Mouse (Mus musculus) layer of hippocampus, adult 9-11 months (tissue): ENCODE measurements around the gene Runx2.

Source experiments
- DNase-seq: peaks from one replicate; pipeline ENCODE4 v3.0.0; 2022

Runx2 gene

DNA sequence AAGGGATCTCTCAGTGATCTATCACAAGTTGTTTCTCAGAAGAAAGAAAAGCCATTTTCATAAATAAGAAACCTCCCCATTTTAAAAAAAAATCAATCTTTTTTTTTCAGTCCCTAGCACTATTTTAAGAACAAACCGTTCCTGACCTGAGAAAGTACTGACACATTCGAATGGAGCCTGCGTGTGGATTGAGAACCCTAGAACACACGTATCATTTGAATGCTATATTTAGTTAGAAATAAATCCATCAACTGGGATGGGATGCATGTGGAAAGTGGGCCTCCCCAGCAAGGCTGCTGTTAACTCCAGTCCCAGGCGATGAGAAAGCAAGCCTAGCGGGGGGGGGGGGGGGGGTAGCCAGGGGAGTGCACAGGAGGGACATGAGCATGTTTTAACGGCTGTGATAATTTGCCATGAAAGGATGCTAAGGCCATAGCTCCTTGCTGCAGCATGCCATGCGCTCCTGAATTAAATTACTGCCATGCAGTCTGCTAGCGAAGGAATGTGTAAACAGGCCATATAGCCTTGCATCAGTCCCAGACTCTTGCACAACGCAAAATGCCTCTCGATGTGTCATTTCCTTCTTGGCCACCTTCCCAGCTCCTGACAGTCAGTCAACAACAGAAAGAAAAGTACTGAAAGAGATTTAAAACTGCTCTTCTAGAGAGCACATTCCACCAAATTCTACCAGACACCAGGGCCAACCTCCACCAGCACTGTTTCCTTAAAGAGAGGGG is 104.9 kb downstream of the Runx2 start:
- DNase-seq, result peak; percentile 79

DNA sequence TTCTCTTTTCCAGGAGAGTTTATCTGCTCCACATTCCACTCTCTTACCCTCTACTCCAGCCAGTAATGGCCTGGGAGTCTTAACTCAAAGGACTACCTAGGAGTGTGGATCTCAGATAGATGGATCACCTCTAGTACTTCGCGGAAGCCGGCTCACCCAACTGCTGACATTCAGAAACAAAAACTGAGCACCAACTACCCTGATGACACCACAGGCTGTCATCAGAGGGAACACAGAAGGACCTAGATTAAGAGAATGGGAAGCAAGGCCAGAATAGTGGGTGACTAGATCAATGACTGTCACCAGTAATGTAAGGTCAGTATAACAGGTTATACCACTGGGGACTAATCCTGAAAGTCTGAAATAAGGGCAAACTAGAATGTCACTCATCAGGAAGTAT is 106.6 kb downstream of the Runx2 start:
- no peak for DNase-seq

DNA sequence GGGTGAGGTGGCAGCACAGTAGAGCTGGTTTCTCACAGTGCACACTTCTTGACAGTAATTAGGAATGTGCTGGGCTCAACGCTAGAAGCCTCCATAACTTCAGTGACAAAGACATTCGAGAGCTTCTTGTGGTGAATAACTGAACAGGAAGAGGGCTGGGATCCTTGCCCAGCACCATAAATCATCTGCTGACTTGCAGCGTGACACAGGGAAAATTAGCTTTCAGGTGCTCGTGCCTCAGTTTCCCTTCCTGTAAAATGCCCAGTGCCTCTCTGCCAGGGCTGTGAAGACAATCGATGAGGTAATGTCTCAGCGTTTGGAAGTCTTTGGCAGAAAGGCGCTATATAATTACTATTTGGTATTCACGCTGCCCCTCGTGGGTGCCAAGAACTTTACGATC is 108.1 kb downstream of the Runx2 start:
- DNase-seq, result no peak

DNA sequence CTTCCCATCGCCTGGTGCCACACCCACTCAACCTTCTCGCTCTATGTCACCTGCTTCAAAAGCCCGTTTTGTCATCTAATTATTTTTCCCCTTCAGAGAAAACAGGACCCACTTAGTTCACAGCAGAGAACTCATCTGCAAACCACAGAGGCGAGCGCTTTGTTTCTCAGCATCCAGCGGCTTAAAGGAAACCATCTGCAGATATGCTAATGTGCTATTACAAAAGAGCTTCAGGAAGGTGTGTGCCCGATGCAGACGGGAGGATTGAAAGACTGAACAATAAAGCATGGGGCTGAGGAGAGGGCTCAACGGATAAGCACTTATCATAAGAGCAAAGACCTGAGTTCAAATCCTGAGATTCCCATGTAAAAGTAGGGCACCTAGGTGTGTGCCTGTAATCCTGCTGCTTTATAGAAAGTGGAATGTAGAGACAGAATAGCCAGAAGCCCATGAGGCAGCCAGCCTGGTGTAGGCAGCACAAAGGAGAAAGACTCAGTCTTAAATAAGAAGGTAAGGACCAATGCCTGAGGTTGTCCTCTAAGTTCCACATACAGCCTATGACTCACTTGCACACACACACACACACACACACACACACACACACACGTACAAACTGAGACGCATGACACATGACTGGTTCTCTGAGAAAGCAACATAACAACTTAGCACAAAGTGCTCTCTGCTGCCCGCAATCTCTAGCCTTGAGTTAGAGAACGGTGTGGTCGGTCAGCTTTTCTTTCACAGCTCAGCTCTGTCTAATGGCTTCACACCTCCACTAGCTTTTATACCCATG is 111.9 kb downstream of the Runx2 start:
- no peak for DNase-seq

DNA sequence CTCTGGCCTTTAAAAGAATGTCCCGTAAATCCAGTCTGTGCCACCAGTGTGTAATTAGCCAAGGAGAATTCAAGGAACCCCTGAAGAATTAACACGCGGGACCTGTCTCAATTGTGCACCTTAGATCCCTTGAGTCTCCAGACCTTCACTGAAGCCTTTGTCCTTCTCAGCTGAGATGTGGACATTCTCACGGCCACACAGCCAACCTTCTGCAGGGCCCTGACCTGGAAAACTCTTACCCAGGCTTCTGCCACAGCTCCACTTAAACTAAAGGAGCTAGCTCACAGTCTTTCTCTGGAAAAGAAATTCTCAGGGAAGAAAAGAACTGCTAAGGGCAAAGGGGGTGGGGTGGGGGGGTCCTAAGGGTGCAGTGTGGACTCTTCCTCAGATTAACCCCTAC is 113.1 kb downstream of the Runx2 start:
- no peak for DNase-seq

DNA sequence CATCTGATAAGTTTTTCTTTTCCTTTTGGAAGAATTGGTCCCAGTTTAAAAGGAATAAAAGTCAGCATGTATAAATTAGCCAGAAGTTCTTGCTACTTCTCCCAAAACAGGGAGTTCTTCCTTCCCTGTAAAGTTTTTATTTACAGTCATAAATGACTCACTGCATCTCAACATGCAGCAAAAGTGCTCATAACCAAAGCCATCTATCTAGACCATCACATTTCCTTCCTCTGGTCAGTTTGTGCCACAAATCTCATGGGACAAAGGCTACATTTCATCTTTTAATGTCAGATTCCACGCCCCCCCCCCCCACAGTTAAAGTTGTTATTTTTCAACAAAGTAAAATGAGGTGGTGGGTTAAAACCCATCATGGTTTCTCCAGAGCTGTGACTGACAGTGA is 114.3 kb downstream of the Runx2 start:
- no peak for DNase-seq

DNA sequence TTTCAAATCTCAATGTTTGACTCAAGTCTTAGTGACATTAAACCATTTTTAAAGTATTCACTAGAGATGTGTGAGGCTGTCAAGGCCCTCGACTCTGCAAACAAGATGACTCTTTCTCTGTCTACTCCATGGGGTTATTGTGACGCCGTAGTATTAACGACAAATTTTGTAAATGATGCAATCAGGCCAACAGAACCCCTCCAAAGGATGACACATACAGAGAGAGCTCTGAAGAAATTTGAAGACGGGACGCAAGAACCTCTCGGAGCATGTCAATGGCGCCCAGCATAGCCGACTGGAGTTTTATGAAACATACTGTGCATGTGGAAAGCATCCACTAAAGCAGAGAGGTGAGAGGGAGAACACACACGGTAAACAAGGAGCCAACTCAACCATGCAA is 117.5 kb downstream of the Runx2 start:
- no peak for DNase-seq

DNA sequence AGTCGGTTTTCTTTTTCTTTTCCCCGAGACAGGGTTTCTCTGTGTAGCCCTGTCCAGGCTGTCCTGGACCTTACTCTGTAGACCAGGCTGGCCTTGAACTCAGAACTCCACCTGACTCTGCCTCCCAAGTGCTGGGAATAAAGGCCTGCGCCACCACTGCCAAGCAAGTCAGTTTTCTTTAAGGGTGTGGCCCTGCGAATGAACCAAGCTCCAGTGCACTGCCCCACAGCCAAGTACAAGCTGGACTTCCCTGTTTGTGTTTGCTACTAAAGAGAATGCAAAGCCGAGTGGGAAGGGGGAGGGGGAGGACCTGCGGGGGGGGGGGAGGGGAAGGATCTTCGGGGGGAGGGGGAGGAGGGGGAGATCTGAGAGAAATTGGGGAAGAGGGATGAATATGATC is 121.0 kb downstream of the Runx2 start:
- no peak for DNase-seq

DNA sequence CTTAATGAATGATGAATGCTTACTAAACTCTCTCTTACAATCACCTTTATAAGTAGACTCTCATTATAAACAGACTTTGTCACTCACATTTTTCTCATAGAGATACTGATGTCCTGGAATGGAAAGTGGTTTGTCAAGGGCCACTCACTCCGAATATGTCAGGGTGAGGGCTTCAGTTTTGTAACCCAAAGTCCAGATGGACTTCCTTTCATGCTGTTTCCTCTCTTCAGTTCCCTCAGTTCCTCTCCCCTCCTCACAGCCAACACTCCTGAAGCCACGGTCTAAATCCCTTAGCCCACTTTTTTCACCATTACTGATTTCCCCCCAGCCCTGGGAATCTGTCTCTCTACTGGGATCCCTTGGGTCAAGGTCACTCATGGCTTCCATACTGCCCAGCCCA is 123.1 kb downstream of the Runx2 start:
- DNase-seq, result no peak

DNA sequence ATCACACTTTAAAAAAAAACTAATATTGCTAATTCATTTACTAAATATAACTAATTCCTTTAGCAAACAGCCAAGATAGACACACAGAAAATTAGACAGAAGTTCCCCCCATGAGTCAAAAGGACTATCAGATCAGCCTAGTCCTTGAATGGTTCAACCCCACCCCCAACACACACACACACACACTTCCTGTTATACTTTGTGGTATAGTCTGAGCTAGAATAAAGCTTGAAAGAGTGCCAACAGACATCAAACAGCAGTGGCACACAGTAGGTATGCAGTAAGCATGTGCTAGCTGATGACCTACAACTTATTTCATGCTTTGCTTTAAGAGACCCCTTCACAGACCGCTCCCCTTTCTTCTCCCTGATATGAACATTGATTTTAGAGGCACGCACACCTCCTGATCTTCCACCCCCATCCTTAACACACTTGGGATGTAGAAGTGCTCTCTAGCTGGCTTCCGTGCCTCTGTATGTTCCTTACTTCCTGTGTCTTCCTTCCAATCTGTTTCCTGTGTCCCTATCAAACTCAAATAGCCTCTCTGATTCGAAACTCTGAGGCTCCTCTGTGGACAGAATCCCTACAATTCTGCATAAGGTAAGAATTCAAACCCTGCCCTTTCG is 124.1 kb downstream of the Runx2 start:
- DNase-seq, result no peak

DNA sequence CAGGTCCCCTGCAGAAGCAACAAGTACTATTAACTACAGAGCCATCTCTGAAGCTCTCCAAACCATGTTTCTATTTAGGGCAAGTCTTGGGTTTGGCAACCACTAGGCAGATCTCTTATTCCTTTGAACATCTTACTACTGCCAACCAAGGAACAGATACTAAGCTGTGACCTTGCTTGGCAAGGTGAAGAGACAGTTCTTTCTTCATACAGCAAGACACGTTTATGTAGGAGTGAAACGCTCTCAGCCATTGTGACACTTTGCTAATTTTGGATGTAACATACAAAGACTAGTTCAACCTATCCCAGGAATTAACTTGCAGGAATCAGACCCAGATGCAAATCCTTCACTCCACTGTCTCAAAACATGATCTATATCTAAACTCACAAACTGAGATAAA is 126.3 kb downstream of the Runx2 start:
- DNase-seq, result no peak

DNA sequence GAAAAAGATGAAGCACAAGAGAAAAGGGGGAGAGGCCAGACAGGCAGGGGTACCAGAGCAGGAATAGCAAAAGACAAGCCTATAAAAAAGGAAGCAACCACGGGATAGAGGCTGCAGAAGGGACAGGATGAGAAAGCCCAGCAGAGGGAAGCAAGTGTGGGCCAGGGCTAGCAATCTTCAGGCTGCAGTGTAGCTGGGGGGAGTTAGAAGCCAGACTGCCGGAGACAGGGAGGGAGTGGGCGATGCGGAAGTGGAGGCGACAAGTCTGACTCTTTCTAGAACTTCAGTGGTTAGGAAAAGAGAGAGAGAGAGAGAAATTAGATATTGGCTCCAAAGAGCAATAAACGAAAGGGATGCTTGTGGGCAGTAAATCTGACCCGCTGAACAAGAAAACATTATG is 129.1 kb downstream of the Runx2 start:
- peak; percentile 55 for DNase-seq

DNA sequence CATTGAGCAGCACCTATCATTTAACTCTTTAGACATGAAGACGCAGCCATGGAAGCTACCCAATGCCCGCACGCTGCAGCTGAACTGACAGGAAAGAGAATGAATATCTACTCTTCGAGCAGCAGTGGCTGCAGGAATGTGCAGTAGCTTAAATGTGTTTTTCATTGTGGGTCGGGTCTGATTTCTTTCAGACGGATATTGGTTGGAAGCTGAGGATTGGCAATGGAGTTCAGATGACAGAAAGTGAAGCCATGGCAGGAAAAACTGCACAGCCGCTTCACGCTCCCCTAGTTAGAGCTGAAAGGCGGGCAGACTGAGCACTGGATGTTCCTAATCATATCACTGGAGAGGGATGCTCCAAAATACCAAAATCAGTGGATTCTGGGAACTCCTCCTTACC is 131.6 kb downstream of the Runx2 start:
- DNase-seq, result no peak

DNA sequence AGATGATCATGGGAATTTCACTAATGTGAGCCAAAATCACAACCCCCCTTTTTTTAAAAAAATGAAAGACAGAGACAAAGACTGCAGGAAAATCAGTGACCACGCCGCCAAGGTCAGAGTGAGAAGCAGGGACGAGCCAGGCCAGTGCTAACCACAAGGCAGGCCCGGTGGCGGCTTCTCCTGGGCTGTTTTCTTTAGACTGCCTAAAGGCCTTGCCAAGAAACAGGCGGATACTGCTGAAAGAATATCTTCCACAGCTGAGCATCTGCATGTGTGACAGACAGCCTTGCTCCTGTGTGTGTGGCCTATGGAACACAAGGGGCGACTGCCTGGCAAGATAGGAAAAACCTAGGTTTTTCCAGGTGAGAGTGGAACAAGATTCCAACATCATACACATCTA is 136.8 kb downstream of the Runx2 start:
- no peak for DNase-seq

DNA sequence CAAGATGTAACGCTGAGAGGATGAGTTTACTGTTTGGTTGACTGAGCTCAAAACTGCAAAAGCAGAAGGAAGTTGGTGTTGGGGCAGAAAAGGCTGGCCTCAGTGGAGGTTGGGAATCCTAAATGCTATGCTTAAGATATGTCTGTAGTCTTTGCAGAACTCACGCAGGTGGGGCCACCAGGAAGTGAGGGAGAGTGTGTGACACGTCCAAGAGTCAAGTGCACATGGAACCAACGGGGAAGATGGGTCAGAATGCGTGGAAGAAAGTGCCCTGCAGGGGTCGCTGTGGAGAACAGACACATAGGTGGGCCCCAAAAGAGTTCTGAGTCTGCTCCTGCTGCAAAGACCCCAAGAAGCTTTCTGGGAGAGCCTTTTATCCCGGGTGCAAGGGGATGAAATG is 141.8 kb downstream of the Runx2 start:
- DNase-seq, result no peak

DNA sequence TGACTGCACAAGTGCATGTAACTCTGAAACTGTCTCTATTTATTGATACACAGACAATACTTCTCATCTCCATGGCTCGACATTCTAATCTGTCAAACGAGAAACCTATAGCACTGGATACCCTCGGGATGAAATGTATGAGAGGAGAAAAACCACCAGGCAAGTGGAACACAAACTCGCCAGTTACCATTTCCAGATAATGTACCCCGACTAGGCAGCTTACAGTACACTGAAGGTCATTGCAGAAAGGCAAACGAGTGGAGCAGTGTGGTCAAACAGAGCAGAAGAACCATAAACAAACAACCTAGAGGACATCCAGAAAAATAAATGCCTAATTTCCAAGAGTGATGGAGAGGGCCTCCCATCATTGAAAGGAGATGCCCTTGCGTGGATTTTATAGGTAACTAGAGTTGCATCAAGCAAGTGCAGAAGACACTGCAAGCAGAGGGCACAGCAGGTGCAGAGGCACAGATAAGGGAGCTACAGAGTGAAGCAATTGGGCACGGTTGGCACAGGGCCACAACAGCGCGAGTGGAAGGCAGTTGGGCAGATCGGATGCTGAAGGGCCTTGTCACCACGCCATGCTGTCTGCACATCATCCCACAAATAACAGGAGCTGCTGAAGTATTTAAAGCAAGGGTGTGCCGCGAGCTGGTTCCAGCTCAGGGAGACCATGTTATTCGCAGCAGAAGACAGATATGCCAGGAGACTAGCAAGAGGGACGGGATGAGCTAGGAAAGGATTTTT is 142.5 kb downstream of the Runx2 start:
- DNase-seq, result peak; percentile 86

DNA sequence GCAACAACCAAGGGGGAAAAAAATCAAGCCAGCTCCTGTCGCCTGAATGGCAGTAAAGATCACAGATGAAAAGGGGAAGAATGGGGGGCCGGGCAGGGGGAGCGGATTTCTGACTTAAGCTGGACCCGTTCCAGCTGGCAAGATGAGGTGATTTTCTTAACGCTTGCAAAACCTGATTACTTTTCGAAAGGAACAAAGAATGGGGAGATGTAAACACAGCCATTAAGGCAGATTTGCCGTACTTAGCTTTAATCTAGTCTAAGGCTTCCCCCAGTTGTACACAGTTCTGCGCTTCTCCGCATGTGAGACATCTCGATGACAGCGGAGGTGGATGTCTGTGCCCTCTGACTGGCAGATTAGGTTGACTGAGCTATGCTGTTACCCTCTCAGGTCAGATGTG is 144.6 kb downstream of the Runx2 start:
- DNase-seq, result no peak

DNA sequence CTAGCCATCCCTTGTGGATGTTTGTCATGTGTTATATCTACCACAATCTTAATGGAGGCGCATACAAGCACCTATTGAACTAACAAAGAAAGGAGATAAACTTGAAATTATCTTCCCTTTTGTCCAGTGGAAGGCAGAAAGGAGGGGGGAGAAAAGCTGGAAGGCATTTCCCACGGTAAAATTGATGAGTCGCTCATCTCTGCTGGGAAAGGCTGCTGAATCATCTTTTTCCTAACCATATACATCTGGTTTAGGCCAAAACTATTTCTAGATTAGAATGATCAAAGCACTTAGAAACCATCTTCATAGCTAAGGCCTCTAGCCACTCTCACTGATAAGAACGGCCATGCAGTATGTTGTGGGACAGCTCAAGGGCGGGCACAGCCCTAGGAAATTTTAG is 147.3 kb downstream of the Runx2 start:
- no peak for DNase-seq

DNA sequence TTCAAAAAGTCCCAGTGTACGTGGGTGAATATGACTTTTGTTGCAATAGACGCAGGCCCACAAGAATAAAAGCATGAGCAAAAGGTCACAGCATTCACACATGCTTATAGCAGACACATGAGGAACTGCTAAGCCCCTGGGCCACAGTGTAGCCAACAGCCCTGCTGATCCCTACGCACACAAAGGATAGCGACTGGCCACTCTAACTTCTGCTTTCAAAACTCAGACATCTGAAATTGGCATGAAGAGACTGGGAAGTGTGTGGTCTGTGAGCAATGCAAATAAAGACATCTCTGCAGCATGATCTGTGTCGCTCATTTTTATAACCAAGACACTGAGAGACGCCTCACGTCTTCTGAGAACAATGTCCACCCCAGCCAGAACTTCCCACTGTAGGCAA is 150.7 kb downstream of the Runx2 start:
- no peak for DNase-seq

DNA sequence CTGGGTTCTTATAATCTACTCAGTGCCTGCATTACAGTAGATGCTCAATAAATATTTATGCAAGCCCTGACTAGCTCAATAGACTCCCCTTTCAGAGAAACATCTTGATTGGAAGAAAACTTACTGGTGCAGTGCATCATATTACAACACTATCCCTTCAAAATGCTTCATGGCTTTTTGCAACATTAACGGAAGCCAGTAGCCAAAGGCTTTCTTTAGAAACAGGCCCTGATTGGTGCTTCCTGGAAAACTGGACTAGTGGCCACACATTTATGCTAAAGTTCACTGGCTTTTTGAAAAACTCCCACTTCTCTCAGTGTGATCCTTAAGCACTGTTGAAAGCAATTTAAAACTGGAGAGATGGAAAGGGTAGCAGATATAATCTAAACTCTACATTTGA is 151.4 kb downstream of the Runx2 start:
- no peak for DNase-seq

DNA sequence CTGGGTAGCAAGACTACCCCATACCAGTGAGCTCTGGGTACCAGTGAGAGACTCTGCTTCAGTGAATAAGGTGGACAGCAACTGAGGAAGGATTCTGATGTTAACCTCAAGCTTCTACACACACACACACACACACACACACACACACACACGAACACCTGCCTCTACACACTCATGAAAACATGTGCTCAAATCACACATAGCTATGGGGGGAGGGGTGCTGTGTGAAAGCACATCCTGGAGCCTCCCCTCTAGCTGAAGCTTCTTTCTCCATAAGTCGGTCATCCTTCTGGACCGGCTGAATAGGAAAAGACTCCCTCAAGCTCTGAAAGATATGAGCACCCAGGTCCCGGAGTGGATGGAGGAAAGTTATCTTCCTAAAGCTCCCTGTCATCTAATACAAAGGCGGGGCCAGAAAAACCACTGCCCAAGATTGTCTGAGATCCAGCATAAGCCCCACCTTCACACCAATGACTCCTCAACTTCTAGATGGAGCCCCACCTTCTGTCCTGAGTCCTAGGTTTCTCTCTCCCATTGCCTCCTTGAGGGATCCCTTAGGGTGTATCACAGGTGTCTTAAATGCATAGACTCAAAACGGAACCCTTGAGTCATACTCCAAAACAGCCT is 152.4 kb downstream of the Runx2 start:
- no peak for DNase-seq

DNA sequence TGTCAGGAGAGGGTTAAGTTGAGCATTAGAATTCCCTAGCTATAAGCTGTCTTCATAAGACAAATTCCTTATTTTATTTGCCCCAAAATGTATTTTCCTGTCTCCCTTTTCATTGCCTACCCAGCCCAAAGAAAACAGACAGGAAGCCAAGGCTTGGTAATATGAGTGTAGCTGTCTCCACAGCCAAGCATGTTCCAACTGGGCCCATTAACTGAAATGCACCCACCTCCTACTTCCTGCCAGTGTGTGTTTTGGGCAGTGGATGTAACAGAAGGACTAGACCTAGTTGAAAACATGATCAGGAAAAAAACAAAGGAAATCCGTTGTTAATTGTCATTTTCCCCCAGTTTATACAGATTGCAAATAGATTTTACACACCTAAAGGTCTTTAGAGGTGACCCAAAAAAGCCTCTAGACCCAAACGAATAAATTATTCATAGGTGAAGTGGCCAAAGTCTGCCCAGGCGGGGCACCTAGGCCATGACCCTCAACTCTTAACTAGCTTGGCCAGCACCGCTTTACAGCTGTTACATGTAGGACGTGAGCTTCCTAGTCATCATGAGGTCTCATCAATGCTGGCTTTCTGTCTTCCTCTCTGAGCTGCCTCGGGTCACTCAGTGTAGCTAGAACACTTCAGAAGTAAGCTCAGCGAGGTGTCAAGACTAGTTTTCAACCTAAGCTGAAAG is 154.3 kb downstream of the Runx2 start:
- DNase-seq, result no peak
